Mouse (Mus musculus) ES-E14 (cell line): ENCODE results near the gene Best3. TPM values are rescaled to one million over a fixed set of nuclear protein-coding genes. Genes with fewer than 3 reads are reported as not detected.

Source experiments
- DNase-seq: peaks from one replicate; pipeline ENCODE4 v3.0.0-alpha.2; 2013; ENCODE audit warnings: low read depth, low spot score
- H3K27ac ChIP-seq: 2 replicates; pipeline ENCODE4 v1.5.1; 2012; ENCODE audit warnings: low read depth, mild to moderate bottlenecking, low read length, moderate library complexity, mixed read lengths; ENCODE audit not compliant: poor library complexity, insufficient read depth, severe bottlenecking
- H3K36me3 ChIP-seq: 2 replicates; pipeline ENCODE4 v1.6.1; 2012; ENCODE audit warnings: mild to moderate bottlenecking, low read length, moderate library complexity, mixed read lengths; ENCODE audit not compliant: control insufficient read depth, poor library complexity, insufficient read depth, severe bottlenecking
- H3K4me1 ChIP-seq, 2 experiments: fragments of 150-350 bp in 1 of 2; sonication (generic) in 1 of 2; 2 replicates each; pipeline ENCODE4 v1.6.1; 2012; ENCODE audit warnings: low read length in 2 of 2, mild to moderate bottlenecking in 1 of 2, mixed read lengths in 1 of 2; ENCODE audit not compliant: control insufficient read depth in 2 of 2, insufficient read depth in 2 of 2, poor library complexity in 1 of 2
- H3K4me3 ChIP-seq, 2 experiments: fragments of 150-350 bp in 1 of 2; sonication (generic) in 1 of 2; 2 replicates each; pipeline ENCODE4 v1.5.1; 2012; ENCODE audit warnings: low read length in 2 of 2, low read depth in 1 of 2, mild to moderate bottlenecking in 1 of 2, mixed read lengths in 1 of 2; ENCODE audit not compliant: insufficient read depth in 1 of 2, poor library complexity in 1 of 2, severe bottlenecking in 1 of 2
- H3K9ac ChIP-seq: 2 replicates; pipeline ENCODE4 v1.6.1; 2012; ENCODE audit warnings: low read depth, mild to moderate bottlenecking, low read length, mixed read lengths; ENCODE audit not compliant: poor library complexity, insufficient read depth, severe bottlenecking
- H3K9me3 ChIP-seq: fragments of 150-350 bp; sonication (generic); 2 replicates; pipeline ENCODE4 v1.6.1; 2012; ENCODE audit warnings: low read depth, mild to moderate bottlenecking, low read length; ENCODE audit not compliant: control insufficient read depth, insufficient read depth
- CHD2 ChIP-seq: IDR thresholded peaks from 2 replicates; pipeline ENCODE4 v1.6.1; 2014; ENCODE audit warnings: mild to moderate bottlenecking, low read depth, low read length, inconsistent platforms
- HCFC1 ChIP-seq: IDR thresholded peaks from 2 replicates; pipeline ENCODE4 v1.6.1; 2012; ENCODE audit warnings: low read length, inconsistent platforms, borderline replicate concordance; ENCODE audit not compliant: insufficient read depth
- MAFK ChIP-seq: IDR thresholded peaks from 2 replicates; pipeline ENCODE4 v1.6.1; 2014; ENCODE audit warnings: mild to moderate bottlenecking, low read depth, low read length, inconsistent platforms; ENCODE audit not compliant: insufficient read depth
- ZC3H11A ChIP-seq: IDR thresholded peaks from 2 replicates; pipeline ENCODE4 v1.6.1; 2012; ENCODE audit warnings: low read depth, mild to moderate bottlenecking, inconsistent platforms, low read length, borderline replicate concordance
- ZNF384 ChIP-seq: IDR thresholded peaks from 2 replicates; pipeline ENCODE4 v1.6.1; 2012; ENCODE audit warnings: low read depth, low read length, inconsistent platforms
- in situ Hi-C, 2 experiments: fragments of 600-800 bp; cut with MboI; formaldehyde crosslinking; loops; one replicate each; pipeline ENCODE4 v1.15.1; 2025; ENCODE audit warnings: low sequenced_read_pairs in 2 of 2, inconsistent platforms in 1 of 2; ENCODE audit not compliant: unreplicated experiment in 2 of 2
- total RNA-seq: library from RNA; depleted of rRNA; stranded (reverse); fragments of 300-350 nt; gene quantifications from 2 replicates; pipeline ENCODE4 v1.2.3, GENCODE M21; 2012

Best3 gene
- total RNA-seq, 1 experiment: 0.36 TPM

DNA sequence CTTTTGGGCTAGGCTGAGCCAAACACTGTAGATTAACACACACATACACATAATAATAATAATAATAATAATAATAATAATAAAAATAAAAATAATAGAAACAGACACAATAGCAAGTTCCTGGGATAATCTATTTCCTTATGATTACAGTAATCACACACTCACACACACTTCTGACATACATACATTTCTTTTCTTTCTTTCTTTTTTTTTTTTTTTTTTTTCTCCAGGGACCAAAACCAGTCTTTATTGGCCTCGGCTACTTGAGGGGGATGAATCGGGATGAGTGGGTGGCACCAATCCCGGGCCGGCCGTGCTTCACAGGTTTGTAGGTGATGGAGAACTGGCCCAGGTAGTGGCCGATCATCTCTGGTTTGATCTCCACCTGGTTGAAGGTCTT lies 13.6 kb upstream of the Best3 start, which contains the start of gene Gm10271:
TSS of gene Gm10271 (minus strand) at position 101 of the 400 bp plus-strand sequence.
- DNase-seq: no peak
- TF ChIP-seq MAFK (no peak), CHD2 (no peak), ZNF384 (no peak), HCFC1 (no peak), ZC3H11A (no peak)
- Histone ChIP-seq H3K36me3 (no peaks in the 10 kb centered on the region), H3K4me1 (peaks cover 0 to 2% of the 10 kb centered on the region in 2 experiments; a peak in 3 of 4 replicates), H3K9ac (no peak within 1 kb of the TSS), H3K27ac (no peak within 1 kb of the TSS), H3K4me3 (no peak within 1 kb of the TSS; a peak in 1 of 4 replicates), H3K9me3 (no peaks in the 10 kb centered on the region)
- in situ Hi-C loops: no loop called here

DNA sequence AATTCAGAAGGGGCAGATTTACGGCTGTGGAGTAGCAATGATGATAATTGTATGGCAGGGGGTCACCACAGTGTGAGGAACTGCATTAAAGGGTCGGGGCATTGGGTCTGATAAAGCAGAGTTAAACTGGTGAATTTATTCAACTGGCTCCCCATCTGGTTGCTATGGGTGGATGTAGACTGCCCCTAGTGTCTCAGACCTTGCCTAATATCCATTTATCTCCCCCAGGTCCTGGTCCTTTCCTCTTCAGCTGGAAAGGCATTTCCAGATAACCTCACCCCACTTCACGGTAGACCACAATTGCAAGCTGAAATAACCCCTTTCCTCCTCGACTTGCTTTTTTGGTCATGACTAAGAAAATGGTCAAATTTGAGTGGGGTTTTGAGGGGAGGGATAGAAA lies 8.7 kb upstream of the Best3 start:
- Histone ChIP-seq H3K4me1 (peaks cover 0 to 2% of the 10 kb centered on the region in 2 experiments; a peak in 3 of 4 replicates), H3K9me3 (no peaks in the 10 kb centered on the region), H3K9ac (no peak overlapping the region), H3K27ac (no peak overlapping the region), H3K36me3 (no peaks in the 10 kb centered on the region), H3K4me3 (no peak overlapping the region)
- no peak for DNase-seq
- in situ Hi-C loops: no loop called here
- TF ChIP-seq ZNF384 (no peak), MAFK (no peak), CHD2 (no peak), ZC3H11A (no peak), HCFC1 (no peak)

DNA sequence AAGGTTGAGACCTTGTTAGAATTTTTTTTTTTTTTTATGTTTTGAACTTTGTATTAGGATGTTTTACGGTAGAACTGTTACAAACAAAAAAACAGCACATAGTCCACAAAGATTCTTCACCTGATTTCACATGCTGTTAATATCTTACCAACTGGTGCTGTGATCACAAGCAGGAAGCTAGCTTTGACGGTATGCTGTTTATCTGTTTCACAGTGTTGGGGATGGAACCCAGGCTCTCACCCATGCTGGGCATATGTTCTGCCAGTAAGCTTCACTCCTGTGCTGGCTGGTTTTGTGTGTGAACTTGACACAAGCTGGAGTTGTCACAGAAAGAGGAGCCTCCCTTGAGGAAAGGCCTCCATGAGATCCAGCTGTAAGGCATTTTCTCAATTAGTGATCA lies 8.3 kb upstream of the Best3 start:
- Histone ChIP-seq H3K4me3 (no peak overlapping the region), H3K36me3 (no peaks in the 10 kb centered on the region), H3K4me1 (peaks cover 0 to 2% of the 10 kb centered on the region in 2 experiments; a peak in 3 of 4 replicates), H3K9me3 (no peaks in the 10 kb centered on the region), H3K27ac (no peak overlapping the region), H3K9ac (no peak overlapping the region)
- in situ Hi-C loops: no loop called here
- no peak for DNase-seq
- TF ChIP-seq ZC3H11A: no peak
- TF ChIP-seq HCFC1: no peak
- no peak for TF ChIP-seq CHD2
- TF ChIP-seq ZNF384: no peak
- TF ChIP-seq MAFK: no peak

DNA sequence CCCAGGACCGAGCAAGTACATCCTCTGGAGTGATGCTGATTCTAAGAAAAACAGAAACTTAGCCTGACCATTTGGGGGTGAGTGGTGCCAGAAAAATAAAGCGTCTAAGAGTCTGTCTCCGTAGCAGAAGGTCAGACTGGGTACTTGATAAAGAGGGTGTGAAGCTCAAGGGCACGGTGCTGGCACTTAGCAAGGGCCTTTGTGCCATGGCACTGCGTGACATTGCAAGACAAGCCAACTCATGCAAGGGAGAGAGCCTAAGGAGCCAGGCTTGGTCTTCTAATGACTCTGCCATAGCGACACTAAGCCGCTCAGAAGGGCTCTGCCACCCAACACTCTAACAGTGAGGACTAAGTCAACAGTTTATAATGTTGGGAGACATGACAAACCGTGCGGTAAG lies 7.3 kb upstream of the Best3 start:
- in situ Hi-C loops: no loop called here
- TF ChIP-seq CHD2: no peak
- no peak for DNase-seq
- Histone ChIP-seq H3K27ac (no peak overlapping the region), H3K4me3 (no peak overlapping the region), H3K4me1 (no peaks in the 10 kb centered on the region; a peak in 1 of 4 replicates), H3K9me3 (no peaks in the 10 kb centered on the region), H3K9ac (no peak overlapping the region), H3K36me3 (no peaks in the 10 kb centered on the region)

DNA sequence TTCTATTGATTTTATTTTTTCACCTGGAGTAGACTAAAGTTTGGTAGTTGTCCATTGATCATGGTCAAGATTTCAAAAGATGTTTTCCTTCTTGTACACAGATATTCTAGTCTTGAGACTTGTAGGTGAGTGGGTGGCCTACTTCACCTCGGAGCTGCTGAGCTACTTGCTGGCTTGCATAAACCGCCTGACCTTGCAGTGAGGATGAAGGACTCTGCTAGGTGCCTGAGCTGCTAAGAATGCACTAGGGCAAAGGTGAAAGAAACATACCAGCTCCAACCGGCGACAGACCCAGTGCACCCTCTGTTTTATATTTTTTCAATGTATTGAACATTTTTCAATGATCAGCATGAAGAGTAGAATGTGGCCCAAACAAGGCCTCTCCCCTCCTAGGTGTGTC lies 5.8 kb upstream of the Best3 start:
- Histone ChIP-seq H3K27ac (no peak overlapping the region), H3K4me1 (no peaks in the 10 kb centered on the region; a peak in 1 of 4 replicates), H3K9ac (no peak overlapping the region), H3K4me3 (no peak overlapping the region), H3K36me3 (no peaks in the 10 kb centered on the region), H3K9me3 (no peaks in the 10 kb centered on the region)
- DNase-seq: no peak
- TF ChIP-seq HCFC1: no peak
- no peak for TF ChIP-seq CHD2
- TF ChIP-seq ZNF384: no peak
- no peak for TF ChIP-seq MAFK
- TF ChIP-seq ZC3H11A: no peak
- in situ Hi-C loops: no loop called here
